Mouse (Mus musculus): ENCODE measurements around the gene Elovl6. TPM values are rescaled to one million over a fixed set of nuclear protein-coding genes. Genes with fewer than 3 reads are reported as not detected.

Gene Elovl6
- polyA plus RNA-seq, 1 experiment from 2014 or later: 6.4 TPM

DNA sequence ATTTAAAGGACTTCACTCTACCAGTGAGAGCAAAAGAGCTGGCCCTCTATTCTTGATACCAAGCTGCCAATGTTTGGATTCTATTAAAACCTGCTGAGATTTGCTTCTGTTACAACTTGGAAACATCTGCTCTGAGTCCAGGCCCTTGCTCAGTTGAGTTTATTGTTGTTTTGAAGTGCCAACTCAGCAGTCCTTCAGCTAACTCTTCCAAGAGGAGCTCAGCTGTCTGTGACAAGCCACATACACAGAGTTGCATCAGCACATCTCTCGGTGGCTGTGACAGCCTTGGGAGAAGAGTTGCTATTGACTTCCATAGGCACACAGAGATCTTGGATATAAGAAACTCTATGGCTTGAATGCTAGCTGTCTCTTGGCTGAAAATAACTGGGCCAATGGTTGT lies 98.9 kb downstream of the Elovl6 start:
- H3K27ac ChIP-seq: no peak overlapping the region
- no peaks in the 10 kb centered on the region for H3K36me3 ChIP-seq
- no peak for ATAC-seq (replicated peaks; ENCODE audit: insufficient number of reproducible peaks, insufficient read depth, low FRiP score, low read depth)
- WGBS: 62% methylated on average over 1 of the region's 1 CpGs
- no peaks in the 10 kb centered on the region for H3K27me3 ChIP-seq
- no peak overlapping the region for H3K4me3 ChIP-seq
- no peak overlapping the region for H3K4me2 ChIP-seq
- H3K9me3 ChIP-seq (replicated peaks): no peaks in the 10 kb centered on the region
- peaks cover 3% of the 10 kb centered on the region for H3K4me1 ChIP-seq (replicated peaks)
- H3K9ac ChIP-seq: no peak overlapping the region

DNA sequence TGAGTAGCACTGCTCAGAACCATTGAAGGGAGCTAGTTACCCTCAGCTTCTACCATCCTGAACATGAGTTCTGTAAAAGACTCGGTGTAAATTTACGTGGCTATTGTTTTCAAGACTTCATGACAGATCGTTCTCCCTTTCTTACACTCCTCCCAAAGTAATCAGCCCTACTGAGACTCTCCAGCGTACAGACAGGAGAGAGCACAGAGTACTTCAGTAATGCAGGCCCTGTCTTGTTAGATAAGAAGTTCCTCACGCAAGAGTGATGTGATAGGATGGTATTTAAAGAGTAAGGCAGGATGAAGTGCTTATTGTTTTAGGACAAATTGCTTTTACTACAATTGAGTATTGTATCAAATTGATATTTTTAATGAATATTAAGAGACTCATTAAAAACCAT lies 99.7 kb downstream of the Elovl6 start:
- WGBS: 69% methylated on average over 5 of the region's 5 CpGs
- Histone ChIP-seq H3K4me3 (no peak overlapping the region), H3K4me1 (replicated peaks) (peaks cover 4% of the 10 kb centered on the region), H3K4me2 (no peak overlapping the region), H3K9me3 (replicated peaks) (no peaks in the 10 kb centered on the region), H3K27me3 (no peaks in the 10 kb centered on the region), H3K9ac (no peak overlapping the region), H3K27ac (no peak overlapping the region), H3K36me3 (no peaks in the 10 kb centered on the region)
- ATAC-seq (replicated peaks; ENCODE audit: insufficient number of reproducible peaks, insufficient read depth, low FRiP score, low read depth): no peak

DNA sequence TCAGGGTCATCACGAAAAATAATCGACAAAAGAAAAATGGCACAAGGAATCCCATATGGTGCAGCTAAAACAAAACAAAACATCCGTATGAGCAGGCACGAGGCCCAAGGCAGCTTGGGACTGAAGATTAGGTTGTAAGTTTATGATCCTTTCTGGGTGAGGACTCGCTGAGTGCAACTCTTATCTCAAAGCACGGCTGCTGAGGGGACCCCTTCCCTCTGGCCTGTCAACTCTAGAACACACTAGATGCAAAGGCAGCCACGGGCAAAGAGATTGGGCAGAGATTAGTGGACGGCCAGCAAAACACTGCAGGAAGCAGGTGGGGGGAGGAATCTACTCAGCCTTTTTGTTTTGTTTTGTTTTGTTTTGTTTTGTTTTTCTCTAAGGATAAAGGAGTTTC lies 101.4 kb downstream of the Elovl6 start:
- ATAC-seq (replicated peaks; ENCODE audit: insufficient number of reproducible peaks, insufficient read depth, low FRiP score, low read depth): no peak
- Histone ChIP-seq H3K9ac (no peak overlapping the region), H3K36me3 (no peaks in the 10 kb centered on the region), H3K4me2 (no peak overlapping the region), H3K27me3 (no peaks in the 10 kb centered on the region), H3K9me3 (replicated peaks) (no peaks in the 10 kb centered on the region), H3K4me3 (no peak overlapping the region), H3K27ac (no peak overlapping the region), H3K4me1 (replicated peaks) (peaks cover 6% of the 10 kb centered on the region)
- 28% methylated on average over 8 of the region's 8 CpGs for WGBS

DNA sequence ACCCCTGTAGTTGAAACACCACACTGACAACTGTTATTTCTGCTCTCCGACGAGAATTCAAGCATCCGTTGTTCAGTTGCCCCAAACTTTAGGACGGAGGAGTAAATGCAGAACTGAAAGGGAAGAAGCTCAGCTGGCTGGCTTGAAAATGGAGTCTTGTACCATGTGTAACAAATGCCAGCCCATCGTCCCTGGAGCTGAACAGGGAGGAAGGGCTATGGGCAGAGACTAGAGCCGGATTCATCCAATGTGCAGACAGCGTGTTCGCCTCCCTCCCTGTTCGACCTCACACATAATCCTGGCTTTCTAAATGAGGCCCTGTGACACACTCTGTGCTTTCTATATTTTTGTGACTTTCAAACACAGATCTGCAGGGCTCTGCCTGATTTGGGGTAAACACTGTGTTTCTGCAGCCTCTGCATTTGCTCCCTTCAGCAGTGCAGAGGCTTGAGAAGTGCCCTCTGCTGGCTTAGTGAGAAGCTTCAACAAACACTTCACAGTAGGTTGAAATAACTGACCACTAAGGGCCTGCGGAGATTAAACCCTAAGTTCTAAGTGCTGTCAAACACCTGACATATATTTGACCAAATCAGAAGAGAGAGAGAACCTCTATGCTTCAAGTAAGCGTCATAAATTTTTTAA lies 102.2 kb downstream of the Elovl6 start:
- ATAC-seq (replicated peaks; ENCODE audit: insufficient number of reproducible peaks, insufficient read depth, low FRiP score, low read depth): peak; percentile 50; the same call in 1 of the 2 replicates
- Histone ChIP-seq H3K27ac (no peak overlapping the region), H3K9ac (no peak overlapping the region), H3K36me3 (no peaks in the 10 kb centered on the region), H3K4me1 (replicated peaks) (peaks cover 6% of the 10 kb centered on the region), H3K9me3 (replicated peaks) (no peaks in the 10 kb centered on the region), H3K4me2 (no peak overlapping the region), H3K4me3 (no peak overlapping the region), H3K27me3 (no peaks in the 10 kb centered on the region)
- WGBS: 76% methylated on average over 11 of the region's 11 CpGs

DNA sequence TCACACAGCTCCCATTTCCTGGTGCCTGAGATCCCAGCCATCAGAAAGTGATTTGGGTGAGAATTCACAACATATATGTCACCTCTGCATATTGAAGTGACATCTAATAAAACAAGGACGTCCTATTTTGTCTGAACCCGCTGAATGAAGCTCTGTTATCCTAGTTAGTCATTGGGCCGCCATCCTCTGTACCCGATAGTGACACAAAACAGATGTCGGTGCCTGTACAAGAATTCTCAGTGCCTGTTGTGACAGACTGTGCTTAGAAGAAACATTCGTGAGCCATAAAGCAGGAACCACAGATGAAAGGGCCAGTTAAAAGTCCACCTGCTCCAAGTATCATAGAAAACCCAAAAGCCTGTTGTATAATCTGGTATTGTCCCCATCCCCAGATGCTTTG lies 105.3 kb downstream of the Elovl6 start:
- H3K36me3 ChIP-seq: no peaks in the 10 kb centered on the region
- H3K4me1 ChIP-seq (replicated peaks): peaks cover 6% of the 10 kb centered on the region
- H3K9ac ChIP-seq: no peak overlapping the region
- H3K27ac ChIP-seq: no peak overlapping the region
- no peaks in the 10 kb centered on the region for H3K9me3 ChIP-seq (replicated peaks)
- no peak for ATAC-seq (replicated peaks; ENCODE audit: insufficient number of reproducible peaks, insufficient read depth, low FRiP score, low read depth)
- no peaks in the 10 kb centered on the region for H3K27me3 ChIP-seq
- H3K4me2 ChIP-seq: no peak overlapping the region
- 56% methylated on average over 6 of the region's 6 CpGs for WGBS
- no peak overlapping the region for H3K4me3 ChIP-seq

DNA sequence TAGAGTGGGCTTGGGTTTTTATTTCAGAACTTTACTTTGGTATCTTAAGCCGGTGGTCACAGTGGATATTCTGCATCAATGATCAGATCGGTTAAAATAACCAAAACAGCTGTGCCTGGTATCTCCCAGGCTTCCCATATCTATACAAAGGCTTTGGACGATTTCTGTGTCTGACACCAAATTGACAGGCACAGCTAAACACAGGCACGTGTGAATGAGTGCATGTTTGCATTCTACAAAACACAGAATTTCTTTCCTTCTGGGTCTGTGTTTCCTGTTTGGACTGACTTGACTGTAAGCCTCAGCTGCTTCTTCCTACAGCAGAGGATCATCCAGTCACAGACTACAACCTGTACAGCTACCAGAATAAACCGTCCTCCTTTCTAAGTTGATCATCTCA lies 107.5 kb downstream of the Elovl6 start:
- Histone ChIP-seq H3K4me1 (replicated peaks) (peaks cover 3% of the 10 kb centered on the region), H3K9me3 (replicated peaks) (no peaks in the 10 kb centered on the region), H3K36me3 (no peaks in the 10 kb centered on the region), H3K4me3 (no peak overlapping the region), H3K27me3 (no peaks in the 10 kb centered on the region), H3K9ac (no peak overlapping the region), H3K4me2 (no peak overlapping the region), H3K27ac (no peak overlapping the region)
- 52% methylated on average over 5 of the region's 5 CpGs for WGBS
- ATAC-seq (replicated peaks; ENCODE audit: insufficient number of reproducible peaks, insufficient read depth, low FRiP score, low read depth): no peak

DNA sequence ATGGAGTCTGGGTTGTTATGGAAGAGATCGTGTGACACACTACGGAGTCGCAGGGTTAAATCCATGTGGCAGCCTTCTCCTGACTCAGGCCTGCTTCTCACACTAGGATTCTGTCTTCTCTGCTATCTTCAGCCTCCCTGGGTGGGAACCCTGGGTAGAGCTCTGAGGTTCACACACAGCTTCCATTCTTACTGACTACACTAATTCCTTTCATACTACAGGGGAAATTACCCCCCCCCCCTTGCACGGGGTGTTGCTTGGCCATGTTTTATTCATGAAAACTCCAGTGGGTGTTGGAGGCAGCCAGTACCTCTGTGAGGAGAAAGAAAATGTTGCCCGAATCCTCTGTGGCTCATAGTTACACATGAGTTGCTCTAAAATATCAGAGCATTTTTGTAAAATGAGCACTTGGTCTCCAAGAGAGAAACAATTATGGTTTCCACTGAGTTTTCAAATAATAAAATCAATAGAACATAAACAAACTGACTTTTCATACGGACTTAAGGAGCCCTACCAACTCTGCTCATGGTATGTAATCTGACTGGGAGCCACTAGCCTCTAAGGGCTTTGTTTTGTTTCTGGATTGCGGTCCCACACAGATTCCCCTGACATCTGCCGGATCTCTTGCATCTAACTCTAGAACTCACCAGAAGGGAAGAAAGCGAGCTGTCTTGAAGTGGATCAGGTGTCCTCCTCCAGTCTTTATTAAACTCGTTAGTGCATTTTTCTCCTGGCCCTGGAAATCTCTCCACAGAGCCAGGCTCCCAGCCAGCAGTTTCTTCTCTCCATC lies 108.3 kb downstream of the Elovl6 start:
- H3K4me2 ChIP-seq: no peak overlapping the region
- ATAC-seq (replicated peaks; ENCODE audit: insufficient number of reproducible peaks, insufficient read depth, low FRiP score, low read depth): no peak
- no peak overlapping the region for H3K27ac ChIP-seq
- no peaks in the 10 kb centered on the region for H3K36me3 ChIP-seq
- H3K4me3 ChIP-seq: no peak overlapping the region
- no peak overlapping the region for H3K9ac ChIP-seq
- H3K9me3 ChIP-seq (replicated peaks): no peaks in the 10 kb centered on the region
- no peaks in the 10 kb centered on the region for H3K27me3 ChIP-seq
- H3K4me1 ChIP-seq (replicated peaks): peaks cover 4% of the 10 kb centered on the region
- WGBS: 70% methylated on average over 10 of the region's 10 CpGs

DNA sequence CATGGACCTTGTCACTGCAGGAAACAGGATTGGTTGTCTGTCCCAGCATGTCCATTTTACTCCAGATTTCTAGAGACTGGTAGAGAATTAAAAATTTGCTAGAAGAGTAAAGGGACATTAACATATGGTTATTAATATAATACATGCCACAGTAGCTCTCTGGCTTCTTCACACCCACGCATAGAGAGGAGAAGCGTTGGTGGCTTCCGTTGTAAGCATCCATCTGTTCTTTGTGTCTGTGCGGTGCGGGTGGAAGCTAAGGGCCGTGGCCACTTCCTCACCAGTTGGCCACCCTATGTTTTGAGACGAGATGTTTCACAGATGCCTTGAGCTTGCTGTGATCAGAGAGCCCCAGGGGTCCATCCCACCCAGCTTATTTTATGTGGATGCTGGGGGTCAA lies 109.5 kb downstream of the Elovl6 start:
- peaks cover 8% of the 10 kb centered on the region for H3K4me1 ChIP-seq (replicated peaks)
- no peak for ATAC-seq (replicated peaks; ENCODE audit: insufficient number of reproducible peaks, insufficient read depth, low FRiP score, low read depth)
- no peak overlapping the region for H3K9ac ChIP-seq
- H3K4me3 ChIP-seq: no peak overlapping the region
- H3K27me3 ChIP-seq: no peaks in the 10 kb centered on the region
- H3K4me2 ChIP-seq: no peak overlapping the region
- 83% methylated on average over 7 of the region's 7 CpGs for WGBS
- no peak overlapping the region for H3K27ac ChIP-seq
- H3K9me3 ChIP-seq (replicated peaks): no peaks in the 10 kb centered on the region
- no peaks in the 10 kb centered on the region for H3K36me3 ChIP-seq

DNA sequence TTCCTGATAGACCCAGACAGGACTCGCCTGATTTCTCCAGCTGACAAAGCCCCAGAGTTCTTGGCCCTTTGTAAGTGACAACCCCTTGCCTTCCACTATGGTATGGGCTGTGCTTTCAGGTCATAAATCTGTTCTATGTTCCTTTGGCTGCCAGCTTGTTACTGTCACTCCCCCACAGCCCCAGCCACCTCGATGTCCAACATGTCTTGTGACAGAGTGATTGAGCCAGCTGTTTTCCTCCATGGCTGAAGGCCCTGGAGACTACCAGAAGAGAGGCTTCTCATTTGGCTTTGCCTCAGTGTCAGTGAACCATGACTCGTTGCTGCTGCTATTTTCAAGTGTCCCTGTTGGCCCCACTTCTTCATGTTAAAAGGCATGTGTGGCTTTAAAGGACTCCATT lies 113.3 kb downstream of the Elovl6 start:
- Histone ChIP-seq H3K27me3 (no peaks in the 10 kb centered on the region), H3K4me1 (replicated peaks) (peaks cover 10% of the 10 kb centered on the region), H3K9ac (no peak overlapping the region), H3K4me3 (no peak overlapping the region), H3K36me3 (no peaks in the 10 kb centered on the region), H3K27ac (no peak overlapping the region), H3K9me3 (replicated peaks) (no peaks in the 10 kb centered on the region), H3K4me2 (no peak overlapping the region)
- no peak for ATAC-seq (replicated peaks; ENCODE audit: insufficient number of reproducible peaks, insufficient read depth, low FRiP score, low read depth)
- 36% methylated on average over 3 of the region's 3 CpGs for WGBS

DNA sequence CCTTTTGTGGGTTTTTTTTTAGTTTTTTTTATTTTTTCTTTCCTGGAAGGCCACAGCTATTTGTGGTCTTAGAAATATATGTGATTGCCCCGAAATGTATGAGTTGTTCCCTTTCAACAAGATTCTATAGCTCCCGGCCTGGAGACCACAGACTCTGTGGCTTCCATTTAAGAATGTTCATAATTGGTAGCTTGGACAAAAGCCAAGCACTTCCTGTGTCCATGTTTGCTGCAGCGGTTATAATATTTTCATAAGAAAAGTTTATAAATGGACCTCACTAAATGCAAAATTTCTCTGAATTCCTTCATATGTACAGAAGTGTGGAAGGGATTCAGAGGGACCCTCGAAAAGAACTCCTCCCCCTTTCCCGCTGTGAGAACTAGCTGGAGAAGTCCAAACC lies 114.6 kb downstream of the Elovl6 start:
- H3K27ac ChIP-seq: no peak overlapping the region
- 61% methylated on average over 5 of the region's 5 CpGs for WGBS
- no peak for ATAC-seq (replicated peaks; ENCODE audit: insufficient number of reproducible peaks, insufficient read depth, low FRiP score, low read depth)
- H3K27me3 ChIP-seq: no peaks in the 10 kb centered on the region
- H3K9me3 ChIP-seq (replicated peaks): no peaks in the 10 kb centered on the region
- H3K36me3 ChIP-seq: no peaks in the 10 kb centered on the region
- no peak overlapping the region for H3K9ac ChIP-seq
- H3K4me2 ChIP-seq: no peak overlapping the region
- peaks cover 10% of the 10 kb centered on the region for H3K4me1 ChIP-seq (replicated peaks)
- H3K4me3 ChIP-seq: no peak overlapping the region

DNA sequence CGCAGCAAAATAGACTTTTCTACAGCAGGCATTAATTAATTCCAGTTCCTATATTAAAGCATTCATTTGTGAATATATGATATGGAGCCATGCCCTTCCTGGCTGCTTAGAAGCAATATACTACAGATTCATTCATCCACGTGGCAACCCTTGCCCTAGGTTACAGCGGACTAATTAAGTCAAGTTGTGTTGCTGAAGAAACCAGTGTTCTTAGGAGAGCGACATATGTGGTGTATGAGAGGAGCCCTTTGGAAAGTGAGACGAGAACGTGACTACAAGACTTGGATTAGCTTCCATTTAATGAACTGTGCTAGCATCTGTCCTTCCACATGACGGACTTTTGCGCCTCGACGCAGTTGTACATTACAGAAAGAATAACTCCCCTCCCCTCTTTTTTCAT lies 115.2 kb downstream of the Elovl6 start:
- Histone ChIP-seq H3K4me1 (replicated peaks) (peaks cover 10% of the 10 kb centered on the region), H3K27me3 (no peaks in the 10 kb centered on the region), H3K27ac (no peak overlapping the region), H3K36me3 (no peaks in the 10 kb centered on the region), H3K4me3 (no peak overlapping the region), H3K9me3 (replicated peaks) (no peaks in the 10 kb centered on the region), H3K4me2 (no peak overlapping the region), H3K9ac (no peak overlapping the region)
- WGBS: 86% methylated on average over 10 of the region's 10 CpGs
- ATAC-seq (replicated peaks; ENCODE audit: insufficient number of reproducible peaks, insufficient read depth, low FRiP score, low read depth): no peak

DNA sequence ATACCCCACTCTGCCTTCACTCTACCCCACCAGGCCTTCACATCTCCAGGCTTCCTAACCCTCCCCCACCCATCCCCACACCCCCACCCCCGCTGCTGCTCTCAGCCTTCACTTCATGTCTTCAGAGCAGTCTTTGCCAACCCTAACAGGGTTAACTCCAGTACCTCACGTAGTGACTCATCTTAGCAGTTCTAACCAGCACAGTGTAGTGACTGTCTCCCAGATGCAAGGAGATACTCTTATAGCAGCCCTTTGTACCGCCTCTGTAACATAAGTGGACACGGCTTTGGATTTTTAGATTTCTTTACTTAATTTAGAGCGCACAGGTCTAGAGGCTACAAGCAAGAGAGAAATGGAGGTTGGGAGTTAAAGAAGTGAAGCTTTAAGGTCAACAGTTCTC lies 116.4 kb downstream of the Elovl6 start:
- no peaks in the 10 kb centered on the region for H3K27me3 ChIP-seq
- no peak for ATAC-seq (replicated peaks; ENCODE audit: insufficient number of reproducible peaks, insufficient read depth, low FRiP score, low read depth)
- H3K9me3 ChIP-seq (replicated peaks): no peaks in the 10 kb centered on the region
- peaks cover 10% of the 10 kb centered on the region for H3K4me1 ChIP-seq (replicated peaks)
- no peak overlapping the region for H3K27ac ChIP-seq
- no peak overlapping the region for H3K4me3 ChIP-seq
- no peak overlapping the region for H3K9ac ChIP-seq
- 75% methylated on average over 5 of the region's 5 CpGs for WGBS
- no peak overlapping the region for H3K4me2 ChIP-seq
- H3K36me3 ChIP-seq: no peaks in the 10 kb centered on the region

Measured in heart, embryonic 15.5 days (tissue).